8 mouse cellular contexts compared by ENCODE assay signal in the genomic region with DNA sequence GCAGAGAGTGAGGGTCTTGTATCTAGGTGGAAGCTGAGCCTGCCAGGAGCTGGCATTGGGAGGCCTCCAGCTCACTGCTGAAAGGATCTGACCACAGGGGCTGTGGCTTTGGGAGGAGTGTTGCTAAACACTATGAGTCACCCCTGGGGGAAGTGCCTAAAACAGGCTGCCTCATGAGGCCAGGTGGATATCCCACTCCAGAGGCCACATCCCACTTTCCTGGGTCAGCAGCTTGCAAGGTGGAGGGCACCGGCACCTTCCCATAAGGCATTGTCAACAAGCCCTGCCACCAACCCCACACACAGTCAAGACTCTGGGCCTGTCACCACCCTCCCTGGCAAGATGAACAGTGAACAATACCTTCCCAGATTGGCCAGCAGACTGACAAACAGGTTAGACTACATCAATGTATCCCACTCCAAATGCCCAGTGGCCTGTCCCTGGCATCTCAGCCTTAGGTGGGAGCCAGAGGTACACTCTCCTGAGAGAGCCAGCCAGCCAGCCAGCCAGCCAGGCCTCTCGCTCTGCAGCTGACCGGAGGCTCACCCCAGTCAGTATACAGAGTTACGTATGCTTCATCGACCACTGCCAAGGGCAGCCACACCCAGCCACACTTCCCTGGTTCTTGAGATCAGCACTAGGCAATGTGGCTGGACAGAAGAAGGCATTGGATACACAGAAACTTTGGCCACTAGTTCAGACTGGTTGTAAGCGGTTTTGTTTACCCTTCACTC. TPM values are rescaled to one million over a fixed set of nuclear protein-coding genes. Genes with fewer than 3 reads are reported as not detected.
DNase-seq lines count a peak whose midpoint lies in the region; ATAC-seq and TF ChIP-seq lines count a peak whose summit lies in the region.

No protein-coding gene starts in this region.

- 45% methylated on average over 6 of the region's 6 CpGs for WGBS in forebrain, embryonic 15.5 days
- 57% methylated on average over 6 of the region's 6 CpGs for WGBS in forebrain, embryonic 13.5 days
- WGBS in hindbrain, embryonic 15.5 days: 56% methylated on average over 6 of the region's 6 CpGs

- H3K4me1 ChIP-seq in forebrain, embryonic 15.5 days: peaks cover 35% of the 10 kb centered on the region
- peaks cover 64% of the 10 kb centered on the region for H3K4me1 ChIP-seq in forebrain, embryonic 13.5 days
- H3K4me1 ChIP-seq in hindbrain, embryonic 15.5 days (replicated peaks): peaks cover 19% of the 10 kb centered on the region; the same call in 1 of the 2 replicates

- no peaks in the 10 kb centered on the region for H3K9me3 ChIP-seq in forebrain, embryonic 15.5 days
- no peaks in the 10 kb centered on the region for H3K9me3 ChIP-seq in forebrain, embryonic 13.5 days (replicated peaks)
- no peaks in the 10 kb centered on the region for H3K9me3 ChIP-seq in hindbrain, embryonic 15.5 days

- DNase-seq in Patski (ENCODE audit: low read depth, low spot score): peak; percentile 63
- DNase-seq in lung, postnatal 10 days: peak; percentile 86
- DNase-seq in thymus, adult 18-20 months: no peak
- no peak for DNase-seq in c-Kit-positive CD71-positive TER-119-positive erythroid progenitor cells, embryonic 14.5 days (ENCODE audit: low spot score)
- DNase-seq in embryo, embryonic 9.5 days (ENCODE audit: extremely low spot score): no peak

- CTCF ChIA-PET in Patski (lab: Charles Lee): interaction anchor here (0.8 kb wide), 1 partner anchor 17 kb away, joined by 3 read pairs; no protein-coding TSS in a partner anchor

- in situ Hi-C loops in Patski (cut with MboI; ENCODE audit: low pct_unique_long_range_greater_than_20kb): no loop called here

- ATAC-seq in forebrain, embryonic 15.5 days (replicated peaks): 0 out of 2 replicates have a peak, but pooled peaks have one; percentile 23
- no peak for ATAC-seq in forebrain, embryonic 13.5 days
- ATAC-seq in Patski: peak; percentile 77
- peak; percentile 49; the same call in 1 of the 2 replicates for ATAC-seq in hindbrain, embryonic 15.5 days (ENCODE audit: low FRiP score, low read depth)

- no peak overlapping the region for H3K4me3 ChIP-seq in forebrain, embryonic 15.5 days
- no peak overlapping the region for H3K4me3 ChIP-seq in forebrain, embryonic 13.5 days
- no peak overlapping the region for H3K4me3 ChIP-seq in hindbrain, embryonic 15.5 days

- H3K36me3 ChIP-seq in forebrain, embryonic 15.5 days: peaks cover 3% of the 10 kb centered on the region; the same call in 1 of the 2 replicates
- H3K36me3 ChIP-seq in forebrain, embryonic 13.5 days (ENCODE audit: poor library complexity, severe bottlenecking): peaks cover 25% of the 10 kb centered on the region
- H3K36me3 ChIP-seq in hindbrain, embryonic 15.5 days: peaks cover 7% of the 10 kb centered on the region; the same call in 1 of the 2 replicates

- TF ChIP-seq CTCF in Patski (IDR thresholded peaks at IDR 0.05): no peak

- H3K4me2 ChIP-seq in forebrain, embryonic 15.5 days (replicated peaks): no peak overlapping the region
- no peak overlapping the region for H3K4me2 ChIP-seq in forebrain, embryonic 13.5 days
- H3K4me2 ChIP-seq in hindbrain, embryonic 15.5 days: no peak overlapping the region

- H3K9ac ChIP-seq in forebrain, embryonic 15.5 days (replicated peaks): no peak overlapping the region
- H3K9ac ChIP-seq in forebrain, embryonic 13.5 days: no peak overlapping the region
- H3K9ac ChIP-seq in hindbrain, embryonic 15.5 days: no peak overlapping the region

- POLR2A ChIA-PET in Patski (lab: Charles Lee): no interaction called here

- H3K27me3 ChIP-seq in forebrain, embryonic 15.5 days: no peaks in the 10 kb centered on the region
- no peaks in the 10 kb centered on the region for H3K27me3 ChIP-seq in forebrain, embryonic 13.5 days
- H3K27me3 ChIP-seq in Patski: no peaks in the 10 kb centered on the region
- no peaks in the 10 kb centered on the region for H3K27me3 ChIP-seq in hindbrain, embryonic 15.5 days

- no peak overlapping the region for H3K27ac ChIP-seq in forebrain, embryonic 15.5 days (replicated peaks)
- no peak overlapping the region for H3K27ac ChIP-seq in forebrain, embryonic 13.5 days
- no peak overlapping the region for H3K27ac ChIP-seq in hindbrain, embryonic 15.5 days (replicated peaks)

RNA-seq across cellular contexts. Expression of a gene that starts 17.9 kb away (rescaled TPM):
- 91.5 and 97.2 TPM in 2 replicates for polyA plus RNA-seq in forebrain, embryonic 15.5 days (2015; fragmentation: Nextera tagmentation; extraction: Ambion mirVana)
- 89.8 and 98.0 TPM in 2 replicates for polyA plus RNA-seq in forebrain, embryonic 13.5 days (2015; fragmentation: Nextera tagmentation; extraction: Ambion mirVana)
- polyA plus RNA-seq in Patski (2021): 37.6 TPM
- 67.5 and 71.7 TPM in 2 replicates for polyA plus RNA-seq in hindbrain, embryonic 15.5 days (2015; fragmentation: Nextera tagmentation; extraction: Ambion mirVana)

RNA-seq across cellular contexts. Expression of a gene that starts 24.0 kb away (rescaled TPM):
- 0.18 and 0.38 TPM in 2 replicates for polyA plus RNA-seq in forebrain, embryonic 15.5 days (2015; fragmentation: Nextera tagmentation; extraction: Ambion mirVana)
- polyA plus RNA-seq in forebrain, embryonic 13.5 days (2015; fragmentation: Nextera tagmentation; extraction: Ambion mirVana): 0.31 and 1.0 TPM in 2 replicates
- 0.27 TPM for polyA plus RNA-seq in Patski (2021)
- polyA plus RNA-seq in hindbrain, embryonic 15.5 days (2015; fragmentation: Nextera tagmentation; extraction: Ambion mirVana): 0.29 and 0.49 TPM in 2 replicates

RNA-seq across cellular contexts. Expression of a gene that starts 49.6 kb away (rescaled TPM):
- 25.2 and 27.6 TPM in 2 replicates for polyA plus RNA-seq in forebrain, embryonic 15.5 days (2015; fragmentation: Nextera tagmentation; extraction: Ambion mirVana)
- polyA plus RNA-seq in forebrain, embryonic 13.5 days (2015; fragmentation: Nextera tagmentation; extraction: Ambion mirVana): 20.6 and 21.7 TPM in 2 replicates
- polyA plus RNA-seq in Patski (2021): 18.3 TPM
- polyA plus RNA-seq in hindbrain, embryonic 15.5 days (2015; fragmentation: Nextera tagmentation; extraction: Ambion mirVana): 23.5 and 24.2 TPM in 2 replicates

RNA-seq across cellular contexts. Expression of a gene that starts 49.8 kb away (rescaled TPM):
- 47.1 and 47.2 TPM in 2 replicates for polyA plus RNA-seq in forebrain, embryonic 15.5 days (2015; fragmentation: Nextera tagmentation; extraction: Ambion mirVana)
- polyA plus RNA-seq in forebrain, embryonic 13.5 days (2015; fragmentation: Nextera tagmentation; extraction: Ambion mirVana): 48.2 and 51.9 TPM in 2 replicates
- polyA plus RNA-seq in Patski (2021): 46.0 TPM
- polyA plus RNA-seq in hindbrain, embryonic 15.5 days (2015; fragmentation: Nextera tagmentation; extraction: Ambion mirVana): 41.4 and 43.8 TPM in 2 replicates

Comparison
In these comparisons a context has a peak if more than half of its experiments do, and no peak if none do; other contexts are left out.
1. DNase-seq: peak in Patski (single experiment) and lung, postnatal 10 days (single experiment); none in thymus, adult 18-20 months (0 of 2), c-Kit-positive CD71-positive TER-119-positive erythroid progenitor cells, embryonic 14.5 days (single experiment) and embryo, embryonic 9.5 days (single experiment).